Mouse (Mus musculus) limb, embryonic 14.5 days (tissue): Measurements from ENCODE around the gene Gm42417. TPM values are rescaled to one million over a fixed set of nuclear protein-coding genes. Genes with fewer than 3 reads are reported as not detected.

Source experiments
- ATAC-seq: fragments of 200-750 bp; cut with Nextera tagmentation; 2 replicates; pipeline ENCODE4 v1.8.0; 2017; ENCODE audit warnings: low read depth, moderate number of reproducible peaks, moderate TSS enrichment; ENCODE audit not compliant: low FRiP score
- DNase-seq: peaks from one replicate; pipeline ENCODE4 v3.0.0-alpha.2; 2015; ENCODE audit warnings: low spot score
- H3K27ac ChIP-seq: fragments of 300-500 bp; sonication (generic); replicated peaks from 2 replicates; pipeline ENCODE4 v1.5.1; 2014; ENCODE audit warnings: low read depth, mild to moderate bottlenecking, low read length, moderate library complexity, mixed read lengths
- H3K27me3 ChIP-seq: fragments of 300-500 bp; sonication (generic); 2 replicates; pipeline ENCODE4 v1.6.1; 2014; ENCODE audit warnings: low read length, mixed read lengths; ENCODE audit not compliant: control insufficient read depth, insufficient read depth
- H3K36me3 ChIP-seq: fragments of 300-500 bp; sonication (generic); 2 replicates; pipeline ENCODE4 v1.6.1; 2014; ENCODE audit warnings: mild to moderate bottlenecking, low read length, moderate library complexity, mixed read lengths; ENCODE audit not compliant: control insufficient read depth, insufficient read depth
- H3K4me1 ChIP-seq: fragments of 300-500 bp; sonication (generic); 2 replicates; pipeline ENCODE4 v1.6.1; 2014; ENCODE audit warnings: antibody characterized with exemption, low read length, mixed read lengths; ENCODE audit not compliant: control insufficient read depth, insufficient read depth
- H3K4me2 ChIP-seq: fragments of 300-500 bp; sonication (generic); replicated peaks from 2 replicates; pipeline ENCODE4 v1.6.1; 2014; ENCODE audit warnings: low read depth, mild to moderate bottlenecking, low read length, moderate library complexity; ENCODE audit not compliant: severe bottlenecking
- H3K4me3 ChIP-seq: fragments of 300-500 bp; sonication (generic); replicated peaks from 2 replicates; pipeline ENCODE4 v1.5.1; 2014; ENCODE audit warnings: low read length
- H3K9ac ChIP-seq: fragments of 300-500 bp; sonication (generic); 2 replicates; pipeline ENCODE4 v1.6.1; 2014; ENCODE audit warnings: mild to moderate bottlenecking, low read depth, low read length, moderate library complexity; ENCODE audit not compliant: severe bottlenecking
- H3K9me3 ChIP-seq: fragments of 300-500 bp; sonication (generic); 2 replicates; pipeline ENCODE4 v1.6.1; 2016; ENCODE audit warnings: low read length; ENCODE audit not compliant: control insufficient read depth
- POLR2A ChIP-seq: fragments of 200-500 bp; IDR thresholded peaks from 2 replicates; pipeline ENCODE4 v1.8.0; 2012; ENCODE audit warnings: inconsistent platforms, mild to moderate bottlenecking, moderate library complexity, borderline replicate concordance; ENCODE audit not compliant: insufficient read depth, insufficient read length; ENCODE audit errors: extremely low read depth
- WGBS: fragments of 180-500 bp; shearing (Covaris S2); extraction: QIAGEN DNeasy Blood & Tissue Kit; methylation state at CpG from one replicate; pipeline ENCODE4 v1.1.7; 2014; 5-methylcytosine and 5-hydroxymethylcytosine counted together
- polyA plus RNA-seq, 2 experiments: library from polyadenylated mRNA; depleted of rRNA in 1 of 2; stranded (reverse) in 1 of 2; unstranded in 1 of 2; fragments of >200 nt; fragmentation: Nextera tagmentation in 1 of 2; extraction: Ambion mirVana in 1 of 2; gene quantifications; 2 replicates each; pipeline versions ENCODE4 v1.2.1 to v1.2.3; 2012 to 2014

The Gm42417 gene
- polyA plus RNA-seq, 2 experiments: 0.47 TPM; not detected in 1

DNA sequence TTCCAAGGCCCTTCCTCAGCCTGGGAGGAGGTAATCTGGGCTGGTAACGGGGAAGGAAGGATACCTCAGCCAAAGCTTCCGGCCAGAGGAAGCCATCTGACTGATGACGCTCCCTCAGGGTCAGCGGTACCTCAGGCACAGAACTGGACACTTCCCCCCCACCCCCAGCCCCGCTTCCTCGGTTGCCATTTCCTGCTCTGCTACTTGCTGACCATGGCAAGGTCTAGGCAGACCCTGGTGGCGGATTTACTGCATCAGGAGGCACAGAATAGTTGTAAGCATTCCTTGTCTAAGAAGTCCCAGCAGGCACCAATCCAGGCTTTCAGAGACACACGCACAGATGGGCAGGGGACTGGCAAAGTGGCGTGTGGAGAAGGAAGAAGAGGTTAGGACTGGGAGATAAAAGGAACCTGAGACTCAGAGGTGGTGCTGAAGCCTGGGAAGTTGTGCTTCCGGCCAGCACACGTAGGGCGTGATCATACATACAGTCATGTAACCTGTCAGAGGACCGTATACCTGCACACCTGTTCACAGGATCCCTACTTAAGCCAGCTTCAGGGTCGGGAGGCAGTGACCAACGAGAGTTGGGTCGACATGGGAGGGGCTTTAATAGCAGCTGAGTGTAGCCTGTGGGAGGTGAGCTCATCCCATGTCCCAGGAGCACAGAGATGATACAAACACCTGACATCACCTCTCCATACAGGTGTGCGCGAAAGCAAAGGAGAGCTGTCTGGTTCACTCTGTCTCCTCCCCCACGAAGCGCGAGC, 15.6 kb upstream of the Gm42417 start:
- Histone ChIP-seq H3K9ac (peak overlapping the region; percentile 96; the same call in 1 of the 2 replicates), H3K4me1 (peaks cover 29% of the 10 kb centered on the region), H3K4me3 (peak overlapping the region; percentile 96), H3K27ac (peak overlapping the region; percentile 99; the same call in 1 of the 2 replicates), H3K36me3 (peaks cover 56% of the 10 kb centered on the region), H3K9me3 (no peaks in the 10 kb centered on the region), H3K27me3 (no peaks in the 10 kb centered on the region), H3K4me2 (peak overlapping the region; percentile 96)
- TF ChIP-seq POLR2A: no peak
- 66% methylated on average over 21 of the region's 21 CpGs for WGBS
- ATAC-seq (no peak), DNase-seq (no peak)

DNA sequence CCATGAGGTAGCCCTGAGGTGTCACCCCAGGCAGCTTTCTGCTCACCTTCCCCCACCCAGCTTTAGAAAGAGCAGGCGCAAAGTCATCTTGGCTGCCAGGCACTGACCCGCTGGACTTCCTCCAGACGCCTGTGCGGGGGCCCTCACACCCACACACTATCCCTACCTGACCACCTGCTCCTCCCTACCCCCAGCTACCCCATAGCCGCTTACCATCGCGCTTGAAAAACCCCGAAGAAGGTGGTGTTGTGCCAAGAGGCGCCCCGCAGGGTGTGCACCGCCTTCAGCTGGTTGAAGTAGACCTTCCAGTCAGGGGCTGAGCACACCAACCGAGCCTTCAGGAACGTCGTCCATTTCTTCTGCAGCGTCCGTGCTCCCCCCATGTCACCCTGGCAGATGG, 13.3 kb upstream of the Gm42417 start:
- 93% methylated on average over 16 of the region's 16 CpGs for WGBS
- no peak for DNase-seq
- Histone ChIP-seq H3K36me3 (peaks cover 72% of the 10 kb centered on the region), H3K9ac (no peak overlapping the region), H3K4me3 (no peak overlapping the region), H3K4me1 (peaks cover 30% of the 10 kb centered on the region), H3K9me3 (no peaks in the 10 kb centered on the region), H3K27me3 (no peaks in the 10 kb centered on the region), H3K27ac (no peak overlapping the region), H3K4me2 (no peak overlapping the region)
- no peak for ATAC-seq
- TF ChIP-seq POLR2A: no peak

- Histone ChIP-seq H3K4me3 (no peak overlapping the region), H3K9ac (no peak overlapping the region; the same call in 1 of the 2 replicates), H3K4me1 (peaks cover 32% of the 10 kb centered on the region), H3K4me2 (no peak overlapping the region), H3K27ac (no peak overlapping the region), H3K27me3 (no peaks in the 10 kb centered on the region), H3K36me3 (peaks cover 72% of the 10 kb centered on the region), H3K9me3 (no peaks in the 10 kb centered on the region)
- no peak for TF ChIP-seq POLR2A
- WGBS: 86% methylated on average over 17 of the region's 17 CpGs
- ATAC-seq (no peak), DNase-seq (no peak)
Measured at GRCm38 (mm10) chr1:36551904-36552303, 12.7 kb upstream of the Gm42417 start.

DNA sequence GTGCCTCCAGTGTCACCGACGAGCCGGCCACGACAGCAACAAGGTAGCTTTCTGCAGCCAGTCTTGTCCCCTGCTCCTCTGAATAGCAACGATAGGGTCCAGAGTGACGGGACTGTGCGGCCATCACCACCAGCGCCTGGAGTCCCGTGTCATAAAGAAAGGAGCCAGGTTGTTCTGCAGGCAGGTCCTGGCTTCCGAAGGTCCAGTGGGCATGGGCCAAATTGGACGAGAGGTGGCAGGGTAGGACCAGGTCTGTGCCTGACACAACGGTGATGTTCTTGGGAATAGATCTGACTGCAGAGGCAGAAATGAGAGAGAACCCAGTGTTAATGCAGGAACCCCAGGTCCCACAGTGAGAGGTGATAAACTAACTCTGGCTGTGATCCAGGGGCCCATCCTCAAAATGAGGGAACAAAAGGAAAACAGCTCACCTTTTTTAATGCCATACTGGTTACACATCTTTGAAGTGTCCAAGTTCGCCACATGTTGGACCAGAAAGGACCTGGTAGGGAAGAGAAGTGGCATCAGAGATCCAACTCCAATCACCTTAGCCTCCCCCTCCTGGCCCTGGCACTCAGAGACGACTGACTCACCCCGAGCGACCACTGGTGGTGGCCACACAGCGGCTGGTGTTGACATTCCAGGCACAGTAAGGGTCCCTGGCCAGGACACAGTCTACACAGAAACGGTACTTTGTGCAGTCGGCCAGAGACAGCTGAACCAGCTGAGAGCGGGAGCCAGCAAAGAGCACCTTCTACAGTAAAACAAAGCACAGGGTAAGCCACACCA, 11.0 kb upstream of the Gm42417 start:
- H3K27ac ChIP-seq: no peak overlapping the region
- H3K9me3 ChIP-seq: no peaks in the 10 kb centered on the region
- no peaks in the 10 kb centered on the region for H3K27me3 ChIP-seq
- H3K9ac ChIP-seq: no peak overlapping the region
- no peak for ATAC-seq
- no peak overlapping the region for H3K4me3 ChIP-seq
- no peak overlapping the region for H3K4me2 ChIP-seq
- no peak for DNase-seq
- TF ChIP-seq POLR2A: no peak
- H3K36me3 ChIP-seq: peaks cover 69% of the 10 kb centered on the region
- WGBS: 82% methylated on average over 20 of the region's 20 CpGs
- H3K4me1 ChIP-seq: peaks cover 25% of the 10 kb centered on the region

DNA sequence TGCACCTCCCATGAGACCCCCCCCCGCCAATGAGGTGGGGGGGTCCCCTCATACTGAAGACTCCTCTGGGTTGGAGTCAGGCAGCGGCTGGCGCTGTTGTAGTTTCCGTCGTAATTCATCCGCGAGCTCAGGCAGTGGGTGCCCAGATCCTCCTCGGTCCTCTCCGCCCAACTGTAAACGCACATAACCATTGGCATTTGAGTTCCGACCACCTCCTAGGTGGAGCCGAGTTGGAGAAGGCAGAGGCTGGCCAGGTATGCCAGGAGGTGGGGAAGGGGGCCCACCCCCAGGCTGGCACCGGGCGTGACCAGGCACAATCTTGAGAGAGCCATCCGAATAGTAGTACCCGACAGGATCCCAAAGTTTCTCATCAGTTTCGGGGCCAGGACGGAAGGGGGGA, 10.3 kb upstream of the Gm42417 start:
- Histone ChIP-seq H3K4me2 (no peak overlapping the region), H3K4me1 (peaks cover 19% of the 10 kb centered on the region), H3K36me3 (peaks cover 62% of the 10 kb centered on the region), H3K9ac (no peak overlapping the region), H3K4me3 (no peak overlapping the region), H3K9me3 (no peaks in the 10 kb centered on the region), H3K27ac (0 out of 2 replicates have a peak overlapping the region, but pooled peaks have one; percentile 5), H3K27me3 (no peaks in the 10 kb centered on the region)
- no peak for DNase-seq
- ATAC-seq: no peak
- 72% methylated on average over 18 of the region's 18 CpGs for WGBS
- no peak for TF ChIP-seq POLR2A
